Mouse (Mus musculus) liver, postnatal 0 days (tissue): ENCODE results near the gene Fcgrt. TPM values are rescaled to one million over a fixed set of nuclear protein-coding genes. Genes with fewer than 3 reads are reported as not detected.
A peak's percentile ranks its signal among the peaks of the same experiment; 100 is the strongest.
"Not testable (repeated sequence)": the region's sequence is repeated elsewhere in the genome, so short reads cannot be mapped to it uniquely, and the experiment has no call there.

Source experiments
- ATAC-seq: fragments of 200-750 bp; cut with Nextera tagmentation; 2 replicates; pipeline ENCODE4 v1.8.0; 2017; ENCODE audit warnings: mild to moderate bottlenecking, moderate library complexity
- DNase-seq: peaks from one replicate; pipeline ENCODE4 v3.0.0-alpha.2; 2016
- H3K27ac ChIP-seq: fragments of 300-500 bp; sonication (generic); 2 replicates; pipeline ENCODE4 v1.5.1; 2014; ENCODE audit warnings: antibody characterized with exemption, moderate library complexity, mild to moderate bottlenecking, low read depth
- H3K27me3 ChIP-seq: fragments of 300-500 bp; sonication (generic); 2 replicates; pipeline ENCODE4 v1.6.1; 2014; ENCODE audit warnings: low read length, control low read depth, mixed read lengths; ENCODE audit not compliant: insufficient read depth
- H3K36me3 ChIP-seq: fragments of 300-500 bp; sonication (generic); replicated peaks from 2 replicates; pipeline ENCODE4 v1.6.1; 2014; ENCODE audit warnings: mild to moderate bottlenecking, control low read depth, low read length, moderate library complexity, mixed read lengths; ENCODE audit not compliant: insufficient read depth
- H3K4me1 ChIP-seq: fragments of 300-500 bp; sonication (generic); 2 replicates; pipeline ENCODE4 v1.6.1; 2014; ENCODE audit warnings: antibody characterized with exemption, mild to moderate bottlenecking, control low read depth; ENCODE audit not compliant: insufficient read depth
- H3K4me2 ChIP-seq: fragments of 300-500 bp; sonication (generic); 2 replicates; pipeline ENCODE4 v1.6.1; 2014; ENCODE audit warnings: low read depth, mild to moderate bottlenecking, low read length, moderate library complexity, mixed read lengths
- H3K4me3 ChIP-seq: fragments of 300-500 bp; sonication (generic); 2 replicates; pipeline ENCODE4 v1.5.1; 2014; ENCODE audit warnings: low read depth, low read length
- H3K9ac ChIP-seq: fragments of 300-500 bp; sonication (generic); replicated peaks from 2 replicates; pipeline ENCODE4 v1.6.1; 2014; ENCODE audit warnings: mild to moderate bottlenecking, moderate library complexity
- H3K9me3 ChIP-seq: fragments of 300-500 bp; sonication (generic); 2 replicates; pipeline ENCODE4 v1.6.1; 2016; ENCODE audit warnings: mild to moderate bottlenecking, control low read depth, low read length, mixed read lengths
- CTCF ChIP-seq: sonication (generic); IDR thresholded peaks from 2 replicates; pipeline ENCODE4 v1.5.1; 2016; ENCODE audit warnings: antibody characterized with exemption, low read depth
- EP300 ChIP-seq: IDR thresholded peaks from 2 replicates; pipeline ENCODE4 v1.6.1; 2016; ENCODE audit warnings: antibody characterized with exemption, low read depth, mild to moderate bottlenecking
- WGBS: fragments of 180-500 bp; shearing (Covaris S2); extraction: QIAGEN DNeasy Blood & Tissue Kit; methylation state at CpG from one replicate; pipeline ENCODE4 v1.1.7; 2014; ENCODE audit not compliant: insufficient replicate concordance; 5-methylcytosine and 5-hydroxymethylcytosine counted together
- polyA plus RNA-seq: library from polyadenylated mRNA; unstranded; fragments of >200 nt; fragmentation: Nextera tagmentation; extraction: Ambion mirVana; gene quantifications from 2 replicates; pipeline ENCODE4 v1.2.1, GENCODE M21; 2015

The Fcgrt gene
- polyA plus RNA-seq, 1 experiment from 2014 or later = 150 TPM

- Histone ChIP-seq H3K36me3 (no peaks in the 10 kb centered on the region), H3K4me2 (no peak overlapping the region), H3K27me3 (no peaks in the 10 kb centered on the region), H3K27ac (no peak overlapping the region), H3K9me3 (no peaks in the 10 kb centered on the region), H3K4me3 (no peak overlapping the region), H3K4me1 (peaks cover 15% of the 10 kb centered on the region), H3K9ac (no peak overlapping the region)
- ATAC-seq = no peak
- no peak for DNase-seq
- TF ChIP-seq EP300 (no peak), CTCF (no peak)
- WGBS = 77% methylated on average over 6 of the region's 6 CpGs
Measured at GRCm38 (mm10) chr7:45100046-45100445, 3.6 kb downstream of the Fcgrt start.

- Histone ChIP-seq H3K9ac (no peak overlapping the region), H3K4me2 (no peak overlapping the region), H3K36me3 (no peaks in the 10 kb centered on the region; the same call in 1 of the 2 replicates), H3K27me3 (no peaks in the 10 kb centered on the region), H3K27ac (no peak overlapping the region), H3K4me1 (peaks cover 8% of the 10 kb centered on the region), H3K4me3 (no peak overlapping the region), H3K9me3 (no peaks in the 10 kb centered on the region)
- ATAC-seq (no peak), DNase-seq (no peak)
- WGBS = 83% methylated on average over 8 of the region's 8 CpGs
- TF ChIP-seq CTCF = peak; percentile 51
- no peak for TF ChIP-seq EP300
Measured at GRCm38 (mm10) chr7:45098541-45099240, 5.0 kb downstream of the Fcgrt start.

DNA sequence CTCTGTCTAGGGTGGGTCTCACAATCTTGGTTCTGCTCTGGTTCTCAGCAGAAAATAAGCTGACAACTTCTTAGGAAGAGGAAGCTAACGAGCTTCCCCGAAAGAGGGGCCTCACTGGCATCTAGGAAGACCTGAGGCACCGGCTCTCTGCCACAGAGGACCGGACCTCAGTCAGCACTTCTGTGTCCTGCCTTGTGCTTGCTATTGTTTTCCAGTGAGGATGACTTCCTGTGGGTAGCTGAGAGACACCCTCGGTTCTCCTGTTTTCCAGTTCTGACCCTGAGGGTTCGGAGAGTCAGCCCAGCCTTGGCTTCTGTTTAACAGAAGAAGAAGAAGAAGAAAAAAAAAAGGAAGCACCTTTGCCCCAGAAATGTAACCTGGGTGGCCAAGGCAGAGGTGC lies 6.2 kb downstream of the Fcgrt start:
- TF ChIP-seq EP300 (peak; percentile 31; the same call in 1 of the 2 replicates), CTCF (no peak)
- H3K27ac ChIP-seq = peak overlapping the region; percentile 62
- H3K4me3 ChIP-seq = no peak overlapping the region
- 21% methylated on average over 6 of the region's 6 CpGs for WGBS
- H3K9ac ChIP-seq = no peak overlapping the region
- no peak for DNase-seq
- ATAC-seq = peak; percentile 52; the same call in 1 of the 2 replicates
- no peaks in the 10 kb centered on the region; the same call in 1 of the 2 replicates for H3K36me3 ChIP-seq
- no peaks in the 10 kb centered on the region for H3K9me3 ChIP-seq
- no peaks in the 10 kb centered on the region for H3K27me3 ChIP-seq
- H3K4me1 ChIP-seq = peaks cover 12% of the 10 kb centered on the region
- 0 out of 2 replicates have a peak overlapping the region, but pooled peaks have one; percentile 4 for H3K4me2 ChIP-seq

DNA sequence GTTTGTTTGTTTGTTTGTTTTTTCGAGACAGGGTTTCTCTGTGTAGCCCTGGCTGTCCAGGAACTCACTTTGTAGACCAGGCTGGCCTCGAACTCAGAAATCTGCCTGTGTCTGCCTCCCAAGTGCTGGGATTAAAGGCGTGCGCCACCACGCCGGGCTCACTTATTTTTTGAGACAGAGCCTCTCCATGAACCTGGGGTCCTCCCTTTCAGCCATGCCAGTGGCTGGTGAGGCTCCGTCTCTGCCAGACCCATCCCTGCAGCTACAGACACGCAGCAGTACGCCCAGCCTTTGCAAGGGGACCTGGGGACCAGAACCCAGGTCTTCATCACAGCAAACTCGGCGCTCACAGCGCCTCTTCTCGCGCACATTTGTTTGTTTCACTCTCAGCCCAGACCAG lies 7.7 kb downstream of the Fcgrt start:
- peaks cover 12% of the 10 kb centered on the region; the same call in 1 of the 2 replicates for H3K4me1 ChIP-seq
- WGBS = 90% methylated on average over 14 of the region's 14 CpGs
- H3K4me2 ChIP-seq, H3K36me3 ChIP-seq, H3K4me3 ChIP-seq, H3K27me3 ChIP-seq, H3K27ac ChIP-seq, H3K9me3 ChIP-seq, ATAC-seq, H3K9ac ChIP-seq, DNase-seq: not testable (repeated sequence)

DNA sequence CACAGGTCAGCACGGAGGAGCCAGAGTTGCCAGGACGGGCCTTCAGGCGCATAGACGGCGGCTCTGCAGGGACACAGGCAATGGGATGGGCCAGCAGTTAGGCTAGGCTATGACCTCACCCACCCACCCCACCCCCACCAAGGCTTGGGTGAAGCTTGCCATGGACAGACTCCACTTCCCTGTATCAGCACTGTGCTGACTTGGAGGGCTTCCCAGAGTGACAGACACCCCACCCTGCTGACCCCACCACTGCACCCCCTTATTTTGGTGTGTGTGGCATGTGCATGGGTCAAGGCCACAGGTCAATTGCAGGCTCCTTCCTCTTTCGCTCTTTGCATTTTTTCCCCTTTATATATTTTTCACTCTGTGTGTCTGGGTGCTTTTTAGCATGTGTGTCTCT lies 8.3 kb downstream of the Fcgrt start:
- H3K36me3 ChIP-seq = no peaks in the 10 kb centered on the region; the same call in 1 of the 2 replicates
- H3K4me1 ChIP-seq = peaks cover 12% of the 10 kb centered on the region; the same call in 1 of the 2 replicates
- DNase-seq = no peak
- TF ChIP-seq CTCF (no peak), EP300 (no peak)
- no peaks in the 10 kb centered on the region for H3K27me3 ChIP-seq
- 76% methylated on average over 3 of the region's 6 CpGs for WGBS
- H3K4me2 ChIP-seq = no peak overlapping the region
- H3K4me3 ChIP-seq = no peak overlapping the region
- no peak overlapping the region for H3K27ac ChIP-seq
- 0 out of 2 replicates have a peak, but pooled peaks have one; percentile 9 for ATAC-seq
- no peaks in the 10 kb centered on the region for H3K9me3 ChIP-seq
- no peak overlapping the region for H3K9ac ChIP-seq

DNA sequence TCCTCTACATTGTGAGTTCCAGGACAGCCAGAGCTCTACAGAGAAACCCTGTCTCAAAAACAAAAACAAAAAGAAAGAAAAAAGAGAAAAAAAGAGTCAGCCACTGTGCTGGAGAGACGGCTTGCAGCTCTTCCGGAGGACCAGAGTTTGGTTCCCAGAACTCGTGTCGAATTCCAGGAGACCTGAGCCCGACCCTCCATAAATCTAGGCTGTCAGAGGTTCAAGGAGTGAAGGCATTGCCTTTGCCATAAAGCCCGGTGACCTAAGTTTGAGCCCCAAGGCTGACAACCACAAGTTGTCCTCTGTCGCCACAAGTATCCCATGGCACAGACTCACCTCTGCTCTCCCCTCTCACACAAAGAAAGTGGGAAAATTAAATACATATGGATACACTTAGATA lies 9.5 kb downstream of the Fcgrt start:
- H3K4me3 ChIP-seq = no peak overlapping the region
- no peaks in the 10 kb centered on the region for H3K9me3 ChIP-seq
- peaks cover 12% of the 10 kb centered on the region; the same call in 1 of the 2 replicates for H3K4me1 ChIP-seq
- H3K36me3 ChIP-seq = no peaks in the 10 kb centered on the region; the same call in 1 of the 2 replicates
- H3K27ac ChIP-seq = no peak overlapping the region
- TF ChIP-seq EP300 (no peak), CTCF (no peak)
- H3K4me2 ChIP-seq = no peak overlapping the region
- no peak overlapping the region for H3K9ac ChIP-seq
- DNase-seq (no peak), ATAC-seq (no peak)
- WGBS = 60% methylated on average over 7 of the region's 7 CpGs
- no peaks in the 10 kb centered on the region for H3K27me3 ChIP-seq
